Mouse (Mus musculus): ENCODE measurements around the gene Senp3. TPM values are rescaled to one million over a fixed set of nuclear protein-coding genes. Genes with fewer than 3 reads are reported as not detected.
"Not testable (repeated sequence)": the region's sequence is repeated elsewhere in the genome, so short reads cannot be mapped to it uniquely, and the experiment has no call there.

Gene Senp3
- 10 to 100 TPM; 19.1 to 23.5 TPM for total RNA-seq (2021)
- long read RNA-seq, experiment 1, partial matches to known transcripts: 2 of 6 reads
- long read RNA-seq, experiment 1, other reads (novel, unspliced or antisense): 3 of 6 reads
- long read RNA-seq, experiment 2, partial matches to known transcripts: 3 of 5 reads
- long read RNA-seq, experiment 2, other reads (novel, unspliced or antisense): 0 of 5 reads

- peak; percentile 97 for DNase-seq
These were observed at the start of gene Senp3 for GRCm38 (mm10) chr11:69681314-69682208. TSS of gene Senp3 (minus strand) at chr11:69682084.

GRCm38 (mm10) chr11:69731408-69731807, 49.5 kb upstream of the Senp3 start:
- not testable (repeated sequence) for DNase-seq

- DNase-seq: no peak
These were observed 47.2 kb upstream of the Senp3 start for GRCm38 (mm10) chr11:69729063-69729462.

- DNase-seq: no peak
These were observed 44.1 kb upstream of the Senp3 start for GRCm38 (mm10) chr11:69725951-69726350.

- DNase-seq: no peak
These were observed 41.2 kb upstream of the Senp3 start for GRCm38 (mm10) chr11:69723074-69723473.

- no peak for DNase-seq
These were observed 39.0 kb upstream of the Senp3 start for GRCm38 (mm10) chr11:69720852-69721251.

- DNase-seq: no peak
These were observed 37.5 kb upstream of the Senp3 start for GRCm38 (mm10) chr11:69719423-69719822.

- DNase-seq: no peak
These were observed 36.8 kb upstream of the Senp3 start for GRCm38 (mm10) chr11:69718661-69719060.

- no peak for DNase-seq
These were observed 35.1 kb upstream of the Senp3 start for GRCm38 (mm10) chr11:69716953-69717352.

- no peak for DNase-seq
These were observed 34.0 kb upstream of the Senp3 start for GRCm38 (mm10) chr11:69715929-69716328.

- DNase-seq: no peak
These were observed 33.6 kb upstream of the Senp3 start for GRCm38 (mm10) chr11:69715482-69715881.

- DNase-seq: no peak
These were observed 32.9 kb upstream of the Senp3 start for GRCm38 (mm10) chr11:69714636-69715329.

- no peak for DNase-seq
These were observed 31.2 kb upstream of the Senp3 start for GRCm38 (mm10) chr11:69712954-69713672.

GRCm38 (mm10) chr11:69711082-69711481, 29.2 kb upstream of the Senp3 start:
- DNase-seq: no peak

GRCm38 (mm10) chr11:69710470-69710869, 28.6 kb upstream of the Senp3 start:
- no peak for DNase-seq

GRCm38 (mm10) chr11:69709554-69710446, 27.9 kb upstream of the Senp3 start:
- DNase-seq: no peak

GRCm38 (mm10) chr11:69708614-69709265, 26.9 kb upstream of the Senp3 start:
- DNase-seq: no peak

GRCm38 (mm10) chr11:69707873-69708381, 26.0 kb upstream of the Senp3 start:
- no peak for DNase-seq

GRCm38 (mm10) chr11:69707480-69707847, 25.6 kb upstream of the Senp3 start:
- no peak for DNase-seq

- peak; percentile 89 for DNase-seq
These were observed 25.0 kb upstream of the Senp3 start for GRCm38 (mm10) chr11:69706775-69707479.

Data from gastrocnemius, postnatal 25 days (tissue).